Mouse (Mus musculus) megakaryocyte-erythroid progenitor cell, adult 5-6 weeks (primary cell): ENCODE measurements around the gene Golga7b. TPM values are rescaled to one million over a fixed set of nuclear protein-coding genes. Genes with fewer than 3 reads are reported as not detected.

Experiments used
- total RNA-seq, 2 experiments: library from RNA; stranded (forward) in 1 of 2; stranded (reverse) in 1 of 2; fragments of 200-1000, 215-1000 nt in 1 of 2; fragments of >200 nt in 1 of 2; fragmentation: Nextera tagmentation in 1 of 2; gene quantifications; 2 replicates each; pipeline ENCODE4 v1.2.3; 2014 to 2017

The Golga7b gene
- total RNA-seq, 2 experiments from 2014 or later, result not detected

Other genes with a start within 250 kb of the Golga7b start
- gene Ankrd2, start 211.6 kb upstream of the Golga7b start, total RNA-seq (2014; fragmentation: Nextera tagmentation), result not detected in 2 replicates
- gene Ankrd2, start 211.6 kb upstream of the Golga7b start, total RNA-seq (2017), result not detected in 2 replicates
- not detected in 2 replicates for gene Hoga1, start 202.0 kb upstream of the Golga7b start, total RNA-seq (2014; fragmentation: Nextera tagmentation)
- gene Hoga1, start 202.0 kb upstream of the Golga7b start, total RNA-seq (2017), result not detected in 2 replicates
- not detected in 2 replicates for gene 4933411K16Rik, start 195.3 kb upstream of the Golga7b start, total RNA-seq (2014; fragmentation: Nextera tagmentation)
- gene 4933411K16Rik, start 195.3 kb upstream of the Golga7b start, total RNA-seq (2017), result not detected in 2 replicates
- gene Morn4, start 161.2 kb upstream of the Golga7b start, total RNA-seq (2014; fragmentation: Nextera tagmentation), result 2.1 TPM in 1 of 2 replicates, not detected in the other
- gene Morn4, start 161.2 kb upstream of the Golga7b start, total RNA-seq (2017), result 0.53 and 0.85 TPM in 2 replicates
- gene Pi4k2a, start 157.1 kb upstream of the Golga7b start, total RNA-seq (2014; fragmentation: Nextera tagmentation), result 8.9 and 13.5 TPM in 2 replicates
- gene Pi4k2a, start 157.1 kb upstream of the Golga7b start, total RNA-seq (2017), result 4.6 and 5.2 TPM in 2 replicates
- gene Avpi1, start 118.5 kb upstream of the Golga7b start, total RNA-seq (2014; fragmentation: Nextera tagmentation), result 2.2 and 6.1 TPM in 2 replicates
- 4.6 TPM in 1 of 2 replicates, not detected in the other for gene Avpi1, start 118.5 kb upstream of the Golga7b start, total RNA-seq (2017)
- 3.3 and 6.1 TPM in 2 replicates for gene Marveld1, start 100.2 kb upstream of the Golga7b start, total RNA-seq (2014; fragmentation: Nextera tagmentation)
- 4.5 and 5.8 TPM in 2 replicates for gene Marveld1, start 100.2 kb upstream of the Golga7b start, total RNA-seq (2017)
- 19.4 and 30.4 TPM in 2 replicates for gene Zfyve27, start 83.6 kb upstream of the Golga7b start, total RNA-seq (2014; fragmentation: Nextera tagmentation)
- gene Zfyve27, start 83.6 kb upstream of the Golga7b start, total RNA-seq (2017), result 10.7 and 13.4 TPM in 2 replicates
- gene Sfrp5, start 45.3 kb upstream of the Golga7b start, total RNA-seq (2014; fragmentation: Nextera tagmentation), result not detected in 2 replicates
- not detected in 2 replicates for gene Sfrp5, start 45.3 kb upstream of the Golga7b start, total RNA-seq (2017)
- gene Crtac1, start 184.2 kb downstream of the Golga7b start, total RNA-seq (2014; fragmentation: Nextera tagmentation), result not detected in 2 replicates
- gene Crtac1, start 184.2 kb downstream of the Golga7b start, total RNA-seq (2017), result not detected in 2 replicates